Mouse (Mus musculus): ENCODE results near the gene Fnip2. TPM values are rescaled to one million over a fixed set of nuclear protein-coding genes. Genes with fewer than 3 reads are reported as not detected.
A peak's percentile ranks its signal among the peaks of the same experiment; 100 is the strongest.

The Fnip2 gene
- total and polyA plus RNA-seq, 2 experiments from 2014 or later, result 4.6 to 22.4 TPM

- Histone ChIP-seq H3K9ac (replicated peaks; ENCODE audit: low read length) (no peak overlapping the region), H3K36me3 (ENCODE audit: insufficient read depth, low read length) (no peaks in the 10 kb centered on the region), H3K4me2 (ENCODE audit: low read depth, low read length) (no peak overlapping the region), H3K27me3 (ENCODE audit: insufficient read depth, low read length) (no peaks in the 10 kb centered on the region), H3K4me1 (ENCODE audit: insufficient read depth, low read length) (no peaks in the 10 kb centered on the region), H3K27ac (no peak overlapping the region), H3K4me3 (ENCODE audit: low read length) (no peak overlapping the region), H3K9me3 (ENCODE audit: low read length) (no peaks in the 10 kb centered on the region)
- TF ChIP-seq CTCF (IDR thresholded peaks at IDR 0.05; ENCODE audit: low read depth), result no peak
- WGBS, result 91% methylated on average over 1 of the region's 1 CpGs
- ATAC-seq (no peak), DNase-seq (ENCODE audit: low spot score) (no peak)
Measured at GRCm38 (mm10) chr3:79413492-79413891, 154.1 kb downstream of the Fnip2 start.

- ATAC-seq (no peak), DNase-seq (ENCODE audit: low spot score) (no peak)
- Histone ChIP-seq H3K4me3 (ENCODE audit: low read length) (no peak overlapping the region), H3K36me3 (ENCODE audit: insufficient read depth, low read length) (no peaks in the 10 kb centered on the region), H3K9me3 (ENCODE audit: low read length) (no peaks in the 10 kb centered on the region), H3K9ac (replicated peaks; ENCODE audit: low read length) (no peak overlapping the region), H3K4me2 (ENCODE audit: low read depth, low read length) (no peak overlapping the region), H3K27ac (no peak overlapping the region), H3K27me3 (ENCODE audit: insufficient read depth, low read length) (no peaks in the 10 kb centered on the region), H3K4me1 (ENCODE audit: insufficient read depth, low read length) (no peaks in the 10 kb centered on the region)
- no peak for TF ChIP-seq CTCF (IDR thresholded peaks at IDR 0.05; ENCODE audit: low read depth)
- 39% methylated on average over 2 of the region's 2 CpGs for WGBS
Measured at GRCm38 (mm10) chr3:79411666-79412065, 155.9 kb downstream of the Fnip2 start.

- H3K27me3 ChIP-seq (ENCODE audit: insufficient read depth, low read length), result no peaks in the 10 kb centered on the region
- no peak overlapping the region for H3K9ac ChIP-seq (replicated peaks; ENCODE audit: low read length)
- TF ChIP-seq CTCF (IDR thresholded peaks at IDR 0.05; ENCODE audit: low read depth), result no peak
- no peaks in the 10 kb centered on the region for H3K36me3 ChIP-seq (ENCODE audit: insufficient read depth, low read length)
- 30% methylated on average over 5 of the region's 5 CpGs for WGBS
- DNase-seq (ENCODE audit: low spot score) (peak; percentile 9), ATAC-seq (no peak)
- H3K4me1 ChIP-seq (ENCODE audit: insufficient read depth, low read length), result no peaks in the 10 kb centered on the region
- no peaks in the 10 kb centered on the region for H3K9me3 ChIP-seq (ENCODE audit: low read length)
- H3K4me2 ChIP-seq (ENCODE audit: low read depth, low read length), result no peak overlapping the region
- H3K4me3 ChIP-seq (ENCODE audit: low read length), result no peak overlapping the region
- H3K27ac ChIP-seq, result no peak overlapping the region
Measured at GRCm38 (mm10) chr3:79410629-79410995, 157.0 kb downstream of the Fnip2 start.

- Histone ChIP-seq H3K4me1 (ENCODE audit: insufficient read depth, low read length) (no peaks in the 10 kb centered on the region), H3K9ac (replicated peaks; ENCODE audit: low read length) (no peak overlapping the region), H3K27ac (no peak overlapping the region), H3K9me3 (ENCODE audit: low read length) (no peaks in the 10 kb centered on the region), H3K36me3 (ENCODE audit: insufficient read depth, low read length) (no peaks in the 10 kb centered on the region), H3K27me3 (ENCODE audit: insufficient read depth, low read length) (no peaks in the 10 kb centered on the region), H3K4me3 (ENCODE audit: low read length) (no peak overlapping the region), H3K4me2 (ENCODE audit: low read depth, low read length) (no peak overlapping the region)
- ATAC-seq, result peak; percentile 75
- WGBS, result 18% methylated on average over 10 of the region's 10 CpGs
- no peak for TF ChIP-seq CTCF (IDR thresholded peaks at IDR 0.05; ENCODE audit: low read depth)
- DNase-seq (ENCODE audit: low spot score), result peak; percentile 25
Measured at GRCm38 (mm10) chr3:79409927-79410628, 157.5 kb downstream of the Fnip2 start.

- no peak overlapping the region for H3K4me2 ChIP-seq (ENCODE audit: low read depth, low read length)
Measured at GRCm38 (mm10) chr3:79408546-79408945, 159.1 kb downstream of the Fnip2 start.

More at GRCm38 (mm10) chr3:79408546-79408945, 159.1 kb downstream of the Fnip2 start:
- no peak for TF ChIP-seq CTCF (IDR thresholded peaks at IDR 0.05; ENCODE audit: low read depth)
- 43% methylated on average over 4 of the region's 4 CpGs for WGBS
- DNase-seq (ENCODE audit: low spot score) (no peak), ATAC-seq (no peak)
- H3K4me1 ChIP-seq (ENCODE audit: insufficient read depth, low read length), result no peaks in the 10 kb centered on the region
- H3K9me3 ChIP-seq (ENCODE audit: low read length), result no peaks in the 10 kb centered on the region
- no peak overlapping the region for H3K9ac ChIP-seq (replicated peaks; ENCODE audit: low read length)
- H3K36me3 ChIP-seq (ENCODE audit: insufficient read depth, low read length), result no peaks in the 10 kb centered on the region
- no peaks in the 10 kb centered on the region for H3K27me3 ChIP-seq (ENCODE audit: insufficient read depth, low read length)
- no peak overlapping the region for H3K27ac ChIP-seq
- no peak overlapping the region for H3K4me3 ChIP-seq (ENCODE audit: low read length)

Other genes starting within 250 kb of the Fnip2 start
- gene Gm17359, start 231.1 kb downstream of the Fnip2 start, total RNA-seq (2014; rRNA removed), result not detected in 2 replicates
- gene Gm17359, start 231.1 kb downstream of the Fnip2 start, polyA plus RNA-seq (2015; fragmentation: Nextera tagmentation; extraction: Ambion mirVana), result 0.13 TPM in 1 of 2 replicates, not detected in the other
- gene Ppid, start 23.5 kb upstream of the Fnip2 start, total RNA-seq (2014; rRNA removed), result 37.6 and 44.0 TPM in 2 replicates
- gene Ppid, start 23.5 kb upstream of the Fnip2 start, polyA plus RNA-seq (2015; fragmentation: Nextera tagmentation; extraction: Ambion mirVana), result 115 and 117 TPM in 2 replicates
- gene 4930579G24Rik, start 61.3 kb upstream of the Fnip2 start, total RNA-seq (2014; rRNA removed), result 3.9 and 6.8 TPM in 2 replicates
- 6.5 and 7.0 TPM in 2 replicates for gene 4930579G24Rik, start 61.3 kb upstream of the Fnip2 start, polyA plus RNA-seq (2015; fragmentation: Nextera tagmentation; extraction: Ambion mirVana)
- gene Etfdh, start 61.7 kb upstream of the Fnip2 start, total RNA-seq (2014; rRNA removed), result 24.0 and 24.6 TPM in 2 replicates
- gene Etfdh, start 61.7 kb upstream of the Fnip2 start, polyA plus RNA-seq (2015; fragmentation: Nextera tagmentation; extraction: Ambion mirVana), result 45.2 and 46.3 TPM in 2 replicates
- gene Rxfp1, start 170.1 kb upstream of the Fnip2 start, total RNA-seq (2014; rRNA removed), result 0.63 and 1.0 TPM in 2 replicates
- gene Rxfp1, start 170.1 kb upstream of the Fnip2 start, polyA plus RNA-seq (2015; fragmentation: Nextera tagmentation; extraction: Ambion mirVana), result 0.20 and 0.40 TPM in 2 replicates